Mouse (Mus musculus) right cerebral cortex, postnatal 36 days (tissue): Measurements from ENCODE around the gene Tlr8.
A peak's percentile ranks its signal among the peaks of the same experiment; 100 is the strongest.
"Not testable (repeated sequence)": the region's sequence is repeated elsewhere in the genome, so short reads cannot be mapped to it uniquely, and the experiment has no call there.

ENCODE experiments used
- DNase-seq, 2 experiments: peaks; one replicate each; pipeline ENCODE4 v3.0.0; 2022; ENCODE audit warnings: low spot score in 2 of 2, mixed read lengths in 1 of 2

The Tlr8 gene

DNA sequence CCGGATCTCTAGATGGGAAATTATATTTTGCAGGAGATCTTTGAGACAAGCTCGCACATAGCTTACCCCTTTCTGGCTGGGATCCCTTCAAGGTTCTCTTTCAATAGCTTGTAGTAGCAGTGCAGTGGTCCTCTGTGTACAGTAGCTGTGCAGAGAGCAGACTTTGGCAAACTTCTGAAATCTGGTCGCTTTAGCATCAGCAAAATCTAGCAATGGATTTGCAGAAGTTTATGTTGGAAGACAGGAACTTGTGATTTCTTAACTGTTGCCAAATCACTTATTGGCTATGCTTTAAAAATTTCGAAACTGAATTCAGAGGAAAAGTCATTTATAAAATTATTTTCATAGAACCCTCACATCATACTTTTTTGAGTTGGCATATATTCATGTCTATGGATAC is at the start of gene Tlr8:
TSS of gene Tlr8 (minus strand) at position 244 of the 400 bp plus-strand sequence.
- no peak for DNase-seq

DNA sequence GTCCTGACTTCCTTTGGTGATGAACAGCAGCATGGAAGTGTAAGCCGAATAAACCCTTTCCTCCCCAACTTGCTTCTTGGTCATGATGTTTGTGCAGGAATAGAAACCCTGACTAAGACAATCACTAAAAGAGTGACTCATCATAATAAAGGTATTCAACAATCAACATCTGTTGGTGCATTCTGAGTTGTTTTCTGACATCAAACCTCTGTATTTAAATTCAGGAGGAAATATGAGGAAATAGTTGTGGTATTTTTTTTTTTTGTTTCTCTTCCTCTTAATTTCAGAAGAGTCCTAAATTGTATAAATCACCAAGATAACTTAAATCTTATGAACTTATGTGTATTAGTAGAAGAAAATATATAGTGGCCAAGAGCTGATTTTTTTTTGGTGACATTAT is 37.9 kb upstream of the Tlr8 start:
- not testable (repeated sequence) for DNase-seq

DNA sequence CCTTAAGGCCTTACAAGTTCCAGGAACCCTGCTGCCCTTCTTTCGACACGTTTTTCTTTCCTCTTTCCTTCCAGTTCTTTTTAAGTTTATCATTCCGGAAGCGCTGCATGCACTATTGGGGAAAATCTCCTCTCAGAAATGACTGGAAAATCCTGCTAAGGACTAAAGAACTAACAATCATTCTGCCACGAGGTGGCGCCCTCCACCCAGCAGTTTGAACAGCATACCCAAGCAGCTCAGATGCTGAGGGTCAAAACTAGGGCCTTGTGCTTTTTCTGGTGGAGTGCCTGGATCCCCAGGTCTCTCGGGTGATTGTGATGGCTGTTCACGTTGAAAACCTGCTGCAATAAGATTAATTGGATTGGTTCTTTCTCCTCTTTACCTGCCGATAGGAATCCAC is 12.8 kb upstream of the Tlr8 start:
- peak; percentile 8 to 15 for DNase-seq

DNA sequence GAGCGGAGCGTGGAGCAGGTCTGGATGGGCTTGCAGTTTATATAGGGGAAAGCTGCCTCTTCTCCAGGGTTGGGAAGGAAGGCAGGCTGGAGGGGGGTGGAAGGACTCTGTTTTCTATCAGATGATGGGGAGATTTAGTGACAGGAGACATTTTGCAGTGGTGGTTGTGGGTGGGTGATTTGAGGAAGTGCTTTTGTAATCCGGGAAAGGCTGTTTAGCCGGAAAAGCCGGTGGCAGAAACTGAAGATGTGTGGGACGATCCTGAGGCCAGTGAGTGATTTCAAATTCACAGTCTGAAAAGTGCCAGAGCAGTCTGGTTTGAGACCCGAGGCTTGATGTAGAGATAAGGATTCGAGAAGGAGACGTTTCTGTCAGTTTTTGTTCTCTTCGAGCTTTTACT is 12.4 kb upstream of the Tlr8 start:
- DNase-seq: no peak

DNA sequence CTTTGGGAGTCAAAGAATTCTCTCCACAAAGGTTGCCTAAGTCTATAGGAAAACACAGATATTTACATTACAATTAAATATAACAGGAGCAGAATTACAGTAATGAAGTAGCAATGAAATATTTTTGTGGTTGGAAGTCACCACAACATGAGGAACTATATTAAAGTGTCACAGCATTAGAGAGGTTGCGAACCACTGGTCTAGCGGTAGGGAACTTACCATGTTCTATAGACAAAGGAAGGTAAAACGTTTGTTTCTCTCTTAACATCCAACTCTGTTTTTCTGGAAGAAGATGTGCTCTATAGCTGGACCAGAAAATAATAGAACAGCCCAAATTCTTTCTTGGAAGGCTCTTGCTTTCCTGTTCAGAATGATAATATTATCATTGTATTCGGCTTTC is 599 bp downstream of the Tlr8 start:
- DNase-seq: no peak

DNA sequence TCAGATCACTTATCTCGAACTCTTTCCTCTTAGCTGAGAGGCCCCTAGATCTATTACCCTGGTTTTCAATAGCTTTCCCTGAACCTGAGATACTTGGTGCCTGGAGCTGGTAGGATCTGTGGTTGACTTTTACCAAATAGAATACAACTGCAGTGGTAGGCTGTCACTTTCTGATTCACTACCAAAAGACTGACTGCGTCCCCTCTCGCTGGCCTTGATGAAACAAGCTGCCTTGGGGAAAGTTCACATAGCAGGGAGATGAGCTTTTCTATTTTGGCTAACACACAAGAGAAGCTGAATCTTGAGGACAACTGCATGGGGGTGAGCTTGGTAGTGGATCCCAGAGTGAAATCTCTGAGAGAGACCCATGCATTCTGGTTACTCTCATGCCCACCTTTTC is 22.4 kb downstream of the Tlr8 start:
- DNase-seq: no peak

DNA sequence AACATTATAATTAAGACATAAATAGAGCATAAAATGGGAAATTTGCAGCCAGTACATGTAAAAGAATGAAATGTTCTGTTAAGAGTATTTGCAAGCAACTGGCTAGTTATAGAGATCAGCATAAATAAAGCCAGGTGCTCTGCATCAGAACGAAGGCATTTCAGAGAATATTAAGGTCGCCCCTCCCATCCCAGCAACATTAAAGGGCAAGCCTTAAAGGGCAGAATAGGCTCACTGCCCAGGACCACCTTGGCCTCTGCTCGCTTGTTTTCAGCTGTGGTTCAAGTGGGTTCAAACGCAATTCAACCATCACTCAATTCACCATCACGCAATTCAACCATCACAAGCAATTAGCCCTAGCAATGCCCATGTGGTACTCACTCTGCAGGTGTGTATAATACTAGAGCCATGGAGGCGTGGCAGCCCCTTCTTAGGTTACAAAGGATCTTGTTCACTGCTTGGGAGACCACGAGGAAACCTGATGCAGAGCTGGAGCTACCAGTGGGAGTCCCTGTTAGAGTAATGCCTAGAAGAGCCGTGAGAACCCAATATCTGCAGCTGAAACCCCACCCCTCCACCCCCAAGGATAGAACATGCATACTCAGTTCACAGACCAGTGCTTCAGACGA is 24.7 kb downstream of the Tlr8 start:
- DNase-seq: no peak

DNA sequence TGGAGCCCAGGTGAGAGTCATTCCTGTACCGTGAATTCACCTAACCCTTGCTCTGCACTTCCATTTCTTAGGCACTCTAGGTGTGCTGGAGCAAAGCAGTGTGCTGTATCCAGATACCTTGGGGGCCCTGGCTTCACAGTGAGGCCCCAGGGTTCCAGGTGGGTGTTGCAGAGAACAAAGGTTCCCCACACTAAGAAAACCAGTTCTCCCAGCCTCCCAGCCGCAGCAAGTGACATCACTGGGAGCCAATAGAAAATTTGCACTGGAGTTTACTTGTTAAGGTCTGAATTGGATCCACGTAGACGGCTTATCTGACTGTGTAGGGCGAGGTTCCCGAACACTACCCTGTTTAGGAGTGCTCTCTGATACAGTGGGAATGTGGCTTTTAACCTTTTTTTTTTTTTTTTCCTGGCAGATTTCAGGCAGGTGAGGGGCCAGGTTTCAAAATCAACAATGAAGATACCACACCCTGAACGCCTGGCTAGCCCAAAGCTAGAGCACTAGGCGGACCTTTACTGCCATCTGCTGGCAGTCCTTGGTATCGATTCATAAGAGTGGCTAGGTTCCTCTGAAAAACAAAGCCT is 30.9 kb downstream of the Tlr8 start:
- peak in 1 of 2 experiments; percentile 56 for DNase-seq

DNA sequence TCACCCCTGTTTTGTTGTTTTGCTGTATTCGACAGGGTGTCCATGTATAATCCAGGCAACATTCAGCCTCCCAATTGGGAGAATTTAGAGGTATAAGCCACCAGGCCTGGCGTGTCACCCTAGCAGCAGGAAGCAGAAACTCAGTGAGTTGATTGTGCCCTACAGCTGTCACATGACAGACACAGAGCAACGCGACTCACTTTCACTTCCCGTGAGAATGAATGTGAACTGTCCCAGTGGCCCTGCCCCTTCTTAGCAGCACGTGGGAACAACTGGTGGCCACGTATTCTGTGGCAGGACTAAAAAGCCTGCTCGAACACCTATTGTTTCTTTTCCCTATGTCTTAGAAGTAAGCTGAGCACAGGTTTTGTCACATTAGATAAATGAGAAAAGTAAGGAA is 33.0 kb downstream of the Tlr8 start:
- DNase-seq: no peak

DNA sequence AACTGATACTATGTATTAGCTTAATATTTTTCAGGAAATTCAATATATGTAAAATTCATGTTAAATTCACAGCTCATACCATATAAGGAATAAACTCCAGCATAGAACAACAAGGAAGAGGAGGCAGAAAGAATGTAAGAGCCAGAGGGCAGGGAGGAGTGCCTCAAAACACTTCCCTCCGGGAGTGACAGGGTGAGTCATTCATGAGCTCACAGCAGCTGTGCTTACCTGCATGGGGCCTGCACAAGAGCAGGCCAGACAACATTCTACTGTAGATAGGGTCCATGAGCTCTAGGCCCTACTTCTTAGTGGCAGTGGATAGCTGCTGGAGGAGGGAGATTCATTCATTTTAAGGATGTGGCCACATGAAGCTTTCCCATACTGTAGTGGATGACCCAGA is 34.3 kb downstream of the Tlr8 start:
- no peak for DNase-seq

DNA sequence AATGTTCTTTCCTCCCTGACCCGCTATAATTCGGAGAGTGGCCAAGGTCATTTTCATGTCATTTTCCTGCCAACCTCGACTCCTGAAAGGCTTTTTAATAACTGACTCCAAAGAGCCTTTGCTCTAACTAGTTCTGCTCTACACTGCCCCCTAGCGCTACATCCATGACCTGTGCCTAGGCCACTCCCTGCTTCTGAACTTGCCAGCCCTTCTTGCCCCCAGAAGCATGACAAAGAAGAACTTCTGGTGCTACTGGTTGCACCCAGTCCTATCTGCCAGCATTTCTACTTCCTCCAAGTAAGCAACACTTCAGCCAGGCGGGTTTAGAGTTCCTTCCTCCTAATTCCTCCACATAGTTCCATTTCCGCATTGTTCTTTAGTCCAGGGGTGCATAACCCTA is 34.9 kb downstream of the Tlr8 start:
- no peak for DNase-seq

DNA sequence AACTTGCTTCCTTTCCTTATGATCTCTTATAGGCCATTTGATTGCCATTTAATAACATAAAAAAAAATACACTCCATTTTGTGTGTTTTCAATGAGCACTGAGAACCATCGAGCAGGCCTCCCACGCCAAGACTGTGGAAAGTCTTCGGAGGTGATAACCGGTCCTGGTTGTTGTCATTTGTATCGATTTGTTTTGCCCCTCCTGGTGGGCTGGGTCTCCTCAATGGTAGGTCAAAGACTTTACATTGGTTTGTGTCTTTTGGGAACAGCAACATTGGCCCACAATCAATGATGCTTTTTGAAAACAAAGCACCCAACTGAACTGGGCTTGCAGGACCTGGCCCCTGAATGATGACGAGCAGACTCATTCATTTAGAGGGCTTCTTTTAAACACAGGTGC is 36.4 kb downstream of the Tlr8 start:
- no peak for DNase-seq

DNA sequence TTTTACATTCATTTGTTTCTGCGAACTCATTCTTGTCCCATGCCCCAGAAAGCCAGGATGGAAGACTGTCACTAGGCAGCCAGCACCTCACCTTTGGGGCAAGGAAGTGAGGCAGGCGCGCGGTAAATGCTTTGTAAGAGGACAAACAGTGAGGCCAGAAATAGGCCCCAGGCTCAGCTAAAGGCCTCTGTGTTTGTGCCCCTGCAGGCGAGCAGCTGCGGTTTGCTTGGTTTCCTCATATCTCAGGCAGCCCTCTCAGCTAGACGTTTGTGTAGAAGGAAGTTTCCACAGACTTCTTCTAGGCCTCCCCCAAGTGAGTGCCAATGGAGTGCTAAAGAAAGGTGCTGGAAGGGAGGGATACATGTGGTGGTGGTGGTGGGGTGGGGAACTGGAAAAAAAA is 37.0 kb downstream of the Tlr8 start:
- no peak for DNase-seq

DNA sequence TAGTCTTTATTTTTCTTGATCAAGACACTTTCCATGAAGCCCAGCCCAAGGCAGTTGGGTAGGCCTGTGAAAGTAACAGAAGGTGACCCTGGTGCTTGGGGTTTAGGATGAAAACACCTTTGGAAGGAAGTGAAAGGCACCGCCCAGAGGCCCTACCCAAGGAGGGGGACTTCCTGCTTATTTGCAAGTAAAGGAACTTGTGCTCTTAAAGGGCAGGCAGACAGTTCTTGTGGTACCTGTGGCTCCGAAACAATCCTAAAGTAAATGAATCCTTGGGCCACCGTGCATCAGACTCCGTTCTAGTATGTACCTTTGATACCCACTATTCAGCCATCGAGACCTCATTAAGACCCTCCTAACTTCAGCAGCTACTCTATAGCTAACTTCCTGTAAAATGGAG is 37.6 kb downstream of the Tlr8 start:
- DNase-seq: no peak

DNA sequence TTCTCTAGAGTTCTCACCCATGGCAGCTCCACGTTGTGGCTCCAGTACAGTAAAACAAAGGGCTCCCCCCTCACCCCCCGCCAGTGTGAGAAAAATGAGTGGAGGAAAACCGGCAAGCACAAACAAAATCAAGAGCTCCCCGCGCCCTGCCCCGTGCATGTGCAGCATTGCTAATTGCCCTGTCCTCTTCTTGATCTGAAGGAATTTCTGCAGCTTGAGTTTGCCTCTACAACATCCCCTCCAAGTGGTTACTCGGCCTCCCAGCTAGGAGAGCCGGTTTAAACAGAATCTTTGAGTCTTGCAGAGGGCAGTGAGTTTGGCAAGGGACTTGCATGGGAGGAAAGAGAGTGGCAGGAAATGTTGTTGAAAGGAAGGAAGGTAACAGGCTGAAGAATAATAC is 51.4 kb downstream of the Tlr8 start:
- DNase-seq: no peak

DNA sequence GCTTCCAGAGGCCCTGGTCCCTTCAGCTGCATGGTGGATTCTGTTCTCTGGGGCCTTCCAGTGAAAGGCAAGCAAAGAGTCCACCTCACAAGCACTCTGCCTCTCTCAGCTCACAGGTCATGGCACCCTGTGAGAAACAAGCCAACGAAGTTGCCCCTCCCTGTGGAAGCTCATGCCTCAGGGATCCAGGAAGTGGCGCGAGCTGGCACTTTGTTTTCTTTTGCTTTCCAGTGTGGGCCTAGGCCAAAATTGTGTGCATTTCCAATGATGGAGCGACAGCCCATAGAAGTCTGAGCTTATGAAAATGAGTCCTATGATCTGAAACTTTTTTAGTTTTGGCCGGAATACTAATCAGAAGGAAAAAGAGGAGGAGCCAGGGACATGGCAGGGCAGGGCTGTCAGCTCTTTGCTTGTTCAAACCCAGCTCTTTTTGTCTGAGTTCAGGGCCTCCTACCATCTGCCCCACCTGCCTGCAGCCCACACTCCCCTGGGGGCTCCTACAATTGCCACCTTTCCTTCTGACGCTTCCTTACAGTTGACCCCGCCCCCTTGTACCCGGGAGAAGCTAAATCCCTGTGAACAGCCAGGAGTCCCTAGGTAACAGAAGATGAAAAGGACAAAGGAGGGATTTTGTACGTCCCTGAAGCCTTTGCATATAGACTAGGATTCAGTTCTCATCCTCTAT is 52.1 kb downstream of the Tlr8 start:
- no peak for DNase-seq

DNA sequence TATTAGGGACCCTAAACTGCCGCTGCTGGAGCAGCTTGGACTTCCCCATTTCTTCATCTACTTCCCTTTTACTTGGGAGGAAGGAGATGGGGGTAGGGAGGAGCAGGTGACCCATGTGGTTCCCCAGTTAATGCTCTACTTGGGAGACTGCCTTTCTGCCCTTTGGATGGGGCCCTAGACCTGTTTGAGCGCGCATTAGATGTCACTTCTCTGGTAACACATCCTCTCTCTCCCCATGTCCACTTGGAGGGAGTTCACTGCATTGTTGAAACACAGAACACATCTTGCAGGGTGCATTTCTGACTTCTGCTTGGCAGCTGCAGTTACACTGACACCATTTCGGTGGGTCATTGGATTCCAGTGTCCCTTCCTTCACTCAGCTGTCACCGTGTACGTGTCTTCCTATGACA is 53.8 kb downstream of the Tlr8 start:
- DNase-seq: no peak

DNA sequence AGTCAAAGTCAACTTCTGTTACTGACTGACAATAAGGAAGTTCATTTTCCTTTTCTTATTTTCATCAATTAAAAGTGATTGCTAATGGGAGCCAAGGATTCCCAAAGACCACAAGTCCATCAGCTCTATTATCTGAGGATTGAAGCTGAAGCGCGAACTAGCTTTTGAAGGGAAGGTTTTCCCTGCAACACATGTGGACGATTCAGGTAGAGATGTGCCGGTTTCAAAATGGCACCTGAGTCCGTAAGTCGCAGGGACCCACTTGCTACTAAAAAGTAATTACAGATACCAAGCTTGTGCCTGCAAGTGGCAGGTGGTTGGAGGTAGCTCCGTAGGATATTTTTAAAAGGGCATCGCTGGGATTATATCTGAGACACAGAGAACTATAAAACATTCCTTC is 54.3 kb downstream of the Tlr8 start:
- DNase-seq: no peak

DNA sequence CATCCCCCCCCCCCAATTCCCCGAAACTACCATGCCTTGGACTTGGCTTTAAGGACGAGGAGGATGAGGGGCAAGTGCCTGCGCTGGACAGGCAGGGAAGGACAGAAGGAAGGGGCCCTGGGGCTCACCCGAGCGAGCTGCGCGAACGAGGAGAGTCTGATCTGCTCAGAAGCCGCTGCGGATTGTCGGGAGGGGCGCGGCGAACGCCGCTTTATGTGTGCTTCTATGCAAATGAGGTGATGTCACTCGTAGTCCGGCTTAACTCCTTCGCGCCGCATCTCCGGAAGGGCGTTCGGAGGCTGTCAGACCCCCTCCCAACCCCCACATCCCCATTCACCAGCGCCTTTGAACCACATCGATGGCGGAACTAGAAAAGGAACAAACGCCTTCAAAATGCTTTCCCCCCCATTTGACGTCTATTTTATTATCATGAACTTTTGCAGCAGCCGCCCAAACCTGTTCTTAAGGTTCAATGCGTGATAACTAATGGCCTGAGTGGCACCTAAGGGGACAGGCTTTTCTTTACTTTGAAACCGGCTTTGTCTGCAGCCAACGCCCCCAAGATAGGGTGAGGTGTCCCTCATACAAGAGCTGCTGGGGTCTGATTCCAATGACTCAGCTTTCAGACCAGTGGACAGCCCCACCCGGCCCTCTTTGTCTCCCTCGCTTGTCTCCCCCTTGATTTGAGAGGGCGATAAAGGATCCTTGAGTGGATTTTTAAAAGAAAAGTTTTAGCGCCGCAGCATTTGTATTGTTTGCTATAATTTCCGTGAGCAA is 55.0 kb downstream of the Tlr8 start, which contains the start of gene Tmsb4x:
TSS of gene Tmsb4x (minus strand) at position 338 of the 777 bp plus-strand sequence.
- DNase-seq: peak; percentile 65 to 67

DNA sequence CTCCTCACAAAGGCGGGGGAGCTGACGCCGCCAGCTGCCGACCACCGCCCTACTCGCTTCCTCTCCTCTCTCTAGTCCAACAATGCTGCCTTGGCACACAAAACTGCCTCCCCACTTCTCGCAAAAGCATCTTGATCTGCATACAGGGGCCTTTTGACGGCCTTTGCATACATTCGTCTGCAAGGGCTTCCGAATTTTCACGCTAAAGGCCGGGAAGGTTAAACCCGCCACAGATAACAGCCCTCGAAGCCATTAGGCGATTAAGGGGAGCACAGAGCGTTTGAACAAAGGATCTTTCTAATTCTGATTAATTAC is 55.7 kb downstream of the Tlr8 start:
- no peak for DNase-seq

DNA sequence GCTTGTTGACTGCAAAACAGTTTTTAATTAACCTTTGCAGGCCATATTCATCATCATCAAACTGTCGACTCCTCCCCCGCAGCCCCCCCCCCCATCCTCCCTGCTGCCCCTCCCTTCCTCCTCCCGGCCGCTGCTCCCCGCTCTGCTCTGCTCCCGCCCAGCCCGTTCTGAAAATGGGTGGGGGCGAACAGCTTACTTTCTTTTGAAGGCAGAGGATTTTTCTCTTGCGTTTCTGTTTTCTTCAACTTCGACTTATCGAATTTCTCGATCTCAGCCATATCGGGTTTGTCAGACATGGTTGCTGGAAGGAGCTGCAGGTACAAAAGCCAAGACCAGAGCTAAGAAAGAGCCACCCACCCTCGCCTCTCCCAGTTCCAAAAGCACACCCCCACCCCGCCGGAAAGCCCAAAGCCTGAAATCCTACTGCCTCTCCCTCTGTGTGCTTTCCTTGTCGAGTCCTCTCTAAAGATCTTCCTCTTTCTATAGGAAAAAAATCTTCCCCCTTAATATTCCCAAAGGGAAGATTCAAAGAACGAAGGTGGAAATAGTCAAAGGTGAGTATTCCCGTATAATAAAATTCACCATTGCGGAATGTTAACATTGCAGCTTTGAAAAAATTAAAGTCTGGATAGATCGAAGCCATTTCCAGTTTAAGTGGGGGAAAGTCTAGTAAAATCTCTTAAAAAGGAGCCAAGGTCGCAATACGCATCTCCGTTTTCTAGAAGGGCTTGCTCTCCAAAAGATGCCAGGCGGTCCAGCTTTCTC is 56.2 kb downstream of the Tlr8 start:
- no peak for DNase-seq
